Mouse (Mus musculus) inflammation-experienced regulatory T-cells, adult 16 weeks (primary cell): ENCODE results near the gene Ankrd31. TPM values are rescaled to one million over a fixed set of nuclear protein-coding genes. Genes with fewer than 3 reads are reported as not detected.

Experiments
- polyA plus RNA-seq: library from polyadenylated mRNA; unstranded; fragments of 100-300 nt; shearing (Covaris generic); gene quantifications from one replicate; pipeline ENCODE4 v1.2.1, GENCODE M21; 2017

Ankrd31 gene
- polyA plus RNA-seq: not detected

GRCm38 (mm10) chr13:96748109-96748845 lies at the start of gene Ankrd31:
Ankrd31 (plus strand) TSS chr13:96748272.

GRCm38 (mm10) chr13:96923999-96924961 lies 176.2 kb downstream of the Ankrd31 start, which contains the start of gene Gcnt4:
Gcnt4 (plus strand) TSS chr13:96924689.

Other genes with a start within 250 kb of the Ankrd31 start
- 22.6 TPM for gene Polk, start 205.7 kb upstream of the Ankrd31 start, polyA plus RNA-seq
- 15.1 TPM for gene Col4a3bp, start 205.7 kb upstream of the Ankrd31 start, polyA plus RNA-seq
- gene Hmgcr, start 77.3 kb upstream of the Ankrd31 start, polyA plus RNA-seq: 80.4 TPM
- gene Gcnt4, start 176.4 kb downstream of the Ankrd31 start, polyA plus RNA-seq: not detected